Mouse (Mus musculus) adrenal gland (tissue): Measurements from ENCODE around the gene Tmem160.

ENCODE experiments used
- intact Hi-C: fragments of 180-260 bp; cut with DNase I; formaldehyde crosslinking; loops from one replicate; pipeline ENCODE4 v1.15.1; 2025

Gene Tmem160

GRCm38 (mm10) chr7:16435088-16435487 lies 17.5 kb upstream of the Tmem160 start:
- intact Hi-C loops = no loop called here

GRCm38 (mm10) chr7:16441241-16441640 lies 11.3 kb upstream of the Tmem160 start:
- intact Hi-C loops = no loop called here

GRCm38 (mm10) chr7:16451656-16452055 lies 923 bp upstream of the Tmem160 start:
- intact Hi-C loops = no loop called here

- intact Hi-C loops = no loop called here
Observed at GRCm38 (mm10) chr7:16453118-16453711, 636 bp downstream of the Tmem160 start.

- intact Hi-C loops = loop anchor here (5.0 kb wide), 1 partner anchor 42 kb away; no protein-coding TSS in a partner anchor
Observed at GRCm38 (mm10) chr7:16455016-16455415, 2.4 kb downstream of the Tmem160 start.

GRCm38 (mm10) chr7:16456289-16456688 lies 3.7 kb downstream of the Tmem160 start:
- intact Hi-C loops = loop anchor here (5.0 kb wide), 1 partner anchor 41 kb away; no protein-coding TSS in a partner anchor

- intact Hi-C loops = loop anchor here (10.0 kb wide), 1 partner anchor 166 kb away; no protein-coding TSS in a partner anchor
Observed at GRCm38 (mm10) chr7:16460566-16460965, 8.0 kb downstream of the Tmem160 start.

- intact Hi-C loops = loop anchor here (10.0 kb wide), 1 partner anchor 166 kb away; no protein-coding TSS in a partner anchor
Observed at GRCm38 (mm10) chr7:16461151-16461550, 8.6 kb downstream of the Tmem160 start.

GRCm38 (mm10) chr7:16461705-16462104 lies 9.1 kb downstream of the Tmem160 start:
- intact Hi-C loops = loop anchor here (2.0 to 10.0 kb wide), 2 partner anchors 65 to 167 kb away; no protein-coding TSS in a partner anchor

- intact Hi-C loops = loop anchor here (2.0 to 10.0 kb wide), 2 partner anchors 66 to 168 kb away; no protein-coding TSS in a partner anchor
Observed at GRCm38 (mm10) chr7:16463214-16463613, 10.6 kb downstream of the Tmem160 start.

- intact Hi-C loops = loop anchor here (10.0 kb wide), 1 partner anchor 170 kb away; no protein-coding TSS in a partner anchor
Observed at GRCm38 (mm10) chr7:16465160-16465559, 12.6 kb downstream of the Tmem160 start.

GRCm38 (mm10) chr7:16465568-16465967 lies 13.0 kb downstream of the Tmem160 start:
- intact Hi-C loops = loop anchor here (10.0 kb wide), 1 partner anchor 171 kb away; no protein-coding TSS in a partner anchor

- intact Hi-C loops = loop anchor here (10.0 kb wide), 1 partner anchor 172 kb away; no protein-coding TSS in a partner anchor
Observed at GRCm38 (mm10) chr7:16466565-16466964, 14.0 kb downstream of the Tmem160 start.

- intact Hi-C loops = loop anchor here (10.0 kb wide), 1 partner anchor 173 kb away; no protein-coding TSS in a partner anchor
Observed at GRCm38 (mm10) chr7:16468115-16468514, 15.5 kb downstream of the Tmem160 start.

- intact Hi-C loops = no loop called here
Observed at GRCm38 (mm10) chr7:16471549-16471948, 19.0 kb downstream of the Tmem160 start.

GRCm38 (mm10) chr7:16472116-16472709 lies 19.6 kb downstream of the Tmem160 start:
- intact Hi-C loops = no loop called here

- intact Hi-C loops = no loop called here
Observed at GRCm38 (mm10) chr7:16473847-16474246, 21.3 kb downstream of the Tmem160 start.

- intact Hi-C loops = no loop called here
Observed at GRCm38 (mm10) chr7:16474445-16474844, 21.9 kb downstream of the Tmem160 start.

- intact Hi-C loops = no loop called here
Observed at GRCm38 (mm10) chr7:16475321-16475720, 22.7 kb downstream of the Tmem160 start.

GRCm38 (mm10) chr7:16475764-16476599 lies 23.4 kb downstream of the Tmem160 start:
- intact Hi-C loops = no loop called here

- intact Hi-C loops = no loop called here
Observed at GRCm38 (mm10) chr7:16476600-16476989, 24.0 kb downstream of the Tmem160 start.
